ENCODE assay signal across 24 mouse cellular contexts in the genomic region with DNA sequence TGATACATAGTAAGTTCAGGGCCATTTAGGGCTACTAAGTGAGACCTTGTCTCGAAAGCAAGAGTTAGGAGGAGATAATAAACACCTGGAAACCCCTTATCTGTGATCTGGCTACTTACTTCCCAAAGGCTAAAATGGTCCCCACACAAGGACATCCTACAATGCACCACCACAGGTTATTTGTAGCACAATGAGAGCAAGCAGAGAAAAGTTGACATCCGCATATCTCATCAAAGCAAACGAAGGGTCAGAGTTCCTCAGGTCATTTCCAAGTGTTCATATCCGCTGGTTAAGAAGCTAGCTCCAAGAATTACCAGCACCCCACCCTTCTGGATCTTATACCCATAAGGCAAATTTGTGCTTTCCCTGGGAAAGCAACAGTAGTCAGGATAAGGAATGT. TPM values are rescaled to one million over a fixed set of nuclear protein-coding genes. Genes with fewer than 3 reads are reported as not detected.
DNase-seq lines count a peak whose midpoint lies in the region; ATAC-seq and TF ChIP-seq lines count a peak whose summit lies in the region.
"Had no signal": no experiment of that assay in that cellular context is flagged by ENCODE, and none has a peak within 500 bp of the region (broad histone marks: within the 10 kb centered on the region; RNA-seq: fewer than 3 reads in every experiment).

No protein-coding gene starts in this region.

- no peaks in the 10 kb centered on the region for H3K9me3 ChIP-seq in heart, embryonic 15.5 days (replicated peaks)
- H3K9me3 ChIP-seq: embryonic facial prominence, embryonic 15.5 days; limb, embryonic 15.5 days; liver, embryonic 15.5 days had no signal

- no peak overlapping the region for H3K4me3 ChIP-seq in heart, embryonic 15.5 days
- no peak overlapping the region for H3K4me3 ChIP-seq in layer of hippocampus, adult 2 months
- H3K4me3 ChIP-seq: embryonic facial prominence, embryonic 15.5 days; limb, embryonic 15.5 days; liver, embryonic 15.5 days had no signal

- no peak for ATAC-seq in heart, embryonic 15.5 days (replicated peaks; ENCODE audit: insufficient number of reproducible peaks, insufficient read depth, low FRiP score, low read depth)
- ATAC-seq: forebrain, embryonic 14.5 days; inflammation-experienced regulatory T-cells, adult 6 months had no signal

- TF ChIP-seq CTCF in layer of hippocampus, adult 2 months (conservative IDR thresholded peaks at IDR 0.05), result no peak

- no peaks in the 10 kb centered on the region for H3K27me3 ChIP-seq in heart, embryonic 15.5 days
- H3K27me3 ChIP-seq: embryonic facial prominence, embryonic 15.5 days; limb, embryonic 15.5 days; liver, embryonic 15.5 days had no signal

- DNase-seq in adrenal gland, adult 2 months, result peak; percentile 42
- no peak for DNase-seq in adrenal gland, adult 18-20 months (ENCODE audit: low spot score in 2 of 2)
- no peak for DNase-seq in heart, postnatal 36 days
- no peak for DNase-seq in layer of hippocampus, adult 2 months (ENCODE audit: low spot score in 2 of 2)
- DNase-seq in layer of hippocampus, adult 9-10 months (ENCODE audit: low spot score), result no peak
- DNase-seq in skeletal muscle tissue, adult 2 months (ENCODE audit: low read depth, low spot score), result peak; percentile 22
- DNase-seq in liver, result no peak
- DNase-seq: adrenal gland, postnatal 25 days; cerebellum, adult 9-10 months; heart, postnatal 10 days; layer of hippocampus, adult 9-11 months; lung, postnatal 10 days; right cerebral cortex, postnatal 4 days; thymus, adult 2 months; thymus, postnatal 4 days had no signal

- intact Hi-C loops in heart, postnatal 36 days (cut with DNase I), result loop anchor here (2.0 kb wide), 3 partner anchors 26 to 84 kb away; a partner anchor contains a TSS

- H3K36me3 ChIP-seq in heart, embryonic 15.5 days, result peaks cover 7% of the 10 kb centered on the region; the same call in 1 of the 2 replicates
- H3K36me3 ChIP-seq: liver, embryonic 15.5 days had no signal

- 68% methylated on average over 4 of the region's 4 CpGs for WGBS in heart, embryonic 15.5 days

- no peak overlapping the region for H3K4me2 ChIP-seq in heart, embryonic 15.5 days
- H3K4me2 ChIP-seq: embryonic facial prominence, embryonic 15.5 days; hindbrain, embryonic 14.5 days; limb, embryonic 15.5 days; liver, embryonic 15.5 days; midbrain, embryonic 11.5 days had no signal

- H3K4me1 ChIP-seq in heart, embryonic 15.5 days (replicated peaks), result peaks cover 30% of the 10 kb centered on the region

- peak overlapping the region; percentile 81; the same call in 1 of the 2 replicates for H3K27ac ChIP-seq in heart, embryonic 15.5 days
- H3K27ac ChIP-seq in layer of hippocampus, adult 2 months, result peak overlapping the region; percentile 82; the same call in 1 of the 2 replicates
- H3K27ac ChIP-seq: embryonic facial prominence, embryonic 15.5 days; hindbrain, embryonic 14.5 days; limb, embryonic 15.5 days; liver, embryonic 15.5 days; stomach, postnatal 0 days had no signal

- H3K9ac ChIP-seq in heart, embryonic 15.5 days, result no peak overlapping the region
- H3K9ac ChIP-seq: embryonic facial prominence, embryonic 15.5 days; hindbrain, embryonic 14.5 days; limb, embryonic 15.5 days; liver, embryonic 15.5 days had no signal

RNA-seq across cellular contexts. Expression of a gene that starts 46.8 kb away (rescaled TPM):
- total RNA-seq in adrenal gland, adult 2 months (2021), result 10 to 100 TPM; 29.8 to 35.7 TPM
- 19.2 and 23.5 TPM in 2 replicates for polyA plus RNA-seq in adrenal gland, adult 2 months (2012; rRNA removed)
- total RNA-seq in adrenal gland, adult 18-20 months (2021), result 10 to 100 TPM; 32.4 to 35.4 TPM
- polyA plus RNA-seq in heart, embryonic 15.5 days (2015; fragmentation: Nextera tagmentation; extraction: Ambion mirVana), result 41.9 and 44.6 TPM in 2 replicates
- 10 to 100 TPM; 14.3 to 18.3 TPM for total RNA-seq in heart, postnatal 36 days (2021)
- 10 to 100 TPM; 36.4 to 42.3 TPM for total RNA-seq in layer of hippocampus, adult 2 months (2021)

Comparison
In these comparisons a context has a peak if more than half of its experiments do, and no peak if none do; other contexts are left out.
1. DNase-seq: peak in adrenal gland, adult 2 months (single experiment) and skeletal muscle tissue, adult 2 months (single experiment); none in adrenal gland, adult 18-20 months (0 of 2), heart, postnatal 36 days (0 of 2), layer of hippocampus, adult 2 months (0 of 2), layer of hippocampus, adult 9-10 months (single experiment) and liver (single experiment).